Mouse (Mus musculus) thymus, postnatal 10 days (tissue): ENCODE data around the gene Ptprs.
A peak's percentile ranks its signal among the peaks of the same experiment; 100 is the strongest.

Experiments used
- DNase-seq, 2 experiments: peaks; one replicate each; pipeline ENCODE4 v3.0.0; 2021; ENCODE audit warnings: low spot score in 2 of 2

Ptprs gene

DNA sequence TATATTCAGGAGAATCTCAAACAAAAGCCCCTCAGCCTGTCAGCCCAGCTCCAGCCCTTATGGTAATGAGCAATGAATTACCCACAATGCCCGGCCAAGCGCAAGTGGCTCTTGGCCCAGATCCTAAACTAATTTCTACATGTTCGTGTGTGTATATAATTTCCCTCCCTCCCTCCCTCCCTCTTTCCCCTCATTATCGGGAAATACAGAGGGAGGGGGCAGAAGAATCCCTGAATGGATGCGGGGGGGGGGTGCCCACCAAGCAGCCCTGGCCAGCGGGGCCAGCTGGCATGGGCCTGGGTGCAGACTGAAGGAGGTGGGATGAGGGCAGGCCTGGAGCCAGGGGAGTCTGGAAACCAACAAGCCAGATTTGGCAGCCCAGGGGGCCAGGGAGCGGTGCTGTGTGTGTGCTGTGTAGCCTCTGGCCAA, 8.8 kb downstream of the Ptprs start:
- DNase-seq = no peak

DNA sequence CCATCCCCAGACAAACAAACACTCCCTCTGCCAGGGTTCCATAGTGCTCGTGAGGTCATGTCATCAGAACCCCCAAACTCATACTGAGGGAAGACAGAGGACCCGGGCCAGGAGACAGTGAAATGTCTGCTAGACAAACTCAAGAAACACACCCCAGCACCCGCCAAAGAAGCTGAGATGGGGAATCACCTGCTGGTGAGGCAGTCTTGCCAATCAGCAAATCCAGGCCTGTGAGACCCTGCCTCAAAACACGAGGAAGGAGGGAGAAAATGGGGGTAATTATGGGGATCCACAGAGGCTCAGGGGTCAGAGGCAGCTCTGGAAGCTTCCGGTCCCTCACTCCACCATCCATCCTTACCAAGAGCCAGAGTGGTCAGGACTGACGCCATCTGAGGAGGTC, 9.5 kb downstream of the Ptprs start:
- DNase-seq = no peak

GRCm38 (mm10) chr17:56464817-56465216, 11.5 kb downstream of the Ptprs start:
- no peak for DNase-seq

DNA sequence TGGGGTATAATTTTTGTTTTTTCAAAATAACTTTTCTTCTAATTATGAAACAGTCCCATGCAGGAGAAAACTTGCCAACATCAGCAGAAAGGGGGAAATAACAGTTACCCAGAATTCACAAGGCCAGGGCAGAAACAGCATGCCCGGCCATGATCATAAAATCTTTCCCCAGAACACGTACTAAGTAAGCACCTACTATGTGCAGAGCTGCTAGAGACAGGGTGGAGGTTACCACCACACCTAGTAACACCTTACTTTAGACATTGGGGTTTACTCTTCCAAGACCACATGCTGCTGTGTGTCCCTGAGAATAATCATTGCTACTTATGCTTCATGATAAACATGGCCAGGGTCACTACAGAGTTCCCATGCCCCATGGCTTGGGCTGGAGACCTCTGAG, 11.9 kb downstream of the Ptprs start:
- no peak for DNase-seq

- no peak for DNase-seq
These were observed 12.8 kb downstream of the Ptprs start for GRCm38 (mm10) chr17:56463500-56463899.

DNA sequence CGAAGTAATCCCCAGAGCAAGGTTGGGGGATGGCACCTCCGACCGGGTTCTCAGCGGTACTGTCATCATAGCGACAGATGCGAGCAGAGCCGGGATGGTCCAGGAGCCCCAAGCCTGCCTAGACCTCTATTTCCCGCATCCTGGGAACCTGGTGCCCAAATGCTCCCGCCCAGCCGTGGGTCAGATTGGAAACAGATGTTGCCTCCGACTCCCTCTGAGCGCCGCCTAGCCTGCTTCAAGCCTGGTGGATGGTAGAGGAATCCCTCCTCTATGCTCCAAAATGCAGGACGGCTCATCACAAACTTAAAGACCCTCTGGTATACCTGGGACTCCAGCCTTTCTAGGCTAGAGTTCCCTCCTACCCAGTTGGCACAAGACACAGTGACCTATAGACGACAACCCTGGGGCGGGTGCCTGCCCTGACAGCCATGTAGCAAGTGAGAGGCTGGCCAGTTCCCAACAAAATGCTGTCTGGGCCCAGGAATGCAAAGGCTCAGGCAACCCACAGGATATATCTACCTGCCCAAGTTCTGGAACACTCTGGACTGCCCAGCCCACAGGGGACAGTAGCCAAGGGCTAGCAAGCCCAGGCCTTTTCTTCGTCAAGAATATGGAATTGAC, 13.3 kb downstream of the Ptprs start:
- DNase-seq = no peak

DNA sequence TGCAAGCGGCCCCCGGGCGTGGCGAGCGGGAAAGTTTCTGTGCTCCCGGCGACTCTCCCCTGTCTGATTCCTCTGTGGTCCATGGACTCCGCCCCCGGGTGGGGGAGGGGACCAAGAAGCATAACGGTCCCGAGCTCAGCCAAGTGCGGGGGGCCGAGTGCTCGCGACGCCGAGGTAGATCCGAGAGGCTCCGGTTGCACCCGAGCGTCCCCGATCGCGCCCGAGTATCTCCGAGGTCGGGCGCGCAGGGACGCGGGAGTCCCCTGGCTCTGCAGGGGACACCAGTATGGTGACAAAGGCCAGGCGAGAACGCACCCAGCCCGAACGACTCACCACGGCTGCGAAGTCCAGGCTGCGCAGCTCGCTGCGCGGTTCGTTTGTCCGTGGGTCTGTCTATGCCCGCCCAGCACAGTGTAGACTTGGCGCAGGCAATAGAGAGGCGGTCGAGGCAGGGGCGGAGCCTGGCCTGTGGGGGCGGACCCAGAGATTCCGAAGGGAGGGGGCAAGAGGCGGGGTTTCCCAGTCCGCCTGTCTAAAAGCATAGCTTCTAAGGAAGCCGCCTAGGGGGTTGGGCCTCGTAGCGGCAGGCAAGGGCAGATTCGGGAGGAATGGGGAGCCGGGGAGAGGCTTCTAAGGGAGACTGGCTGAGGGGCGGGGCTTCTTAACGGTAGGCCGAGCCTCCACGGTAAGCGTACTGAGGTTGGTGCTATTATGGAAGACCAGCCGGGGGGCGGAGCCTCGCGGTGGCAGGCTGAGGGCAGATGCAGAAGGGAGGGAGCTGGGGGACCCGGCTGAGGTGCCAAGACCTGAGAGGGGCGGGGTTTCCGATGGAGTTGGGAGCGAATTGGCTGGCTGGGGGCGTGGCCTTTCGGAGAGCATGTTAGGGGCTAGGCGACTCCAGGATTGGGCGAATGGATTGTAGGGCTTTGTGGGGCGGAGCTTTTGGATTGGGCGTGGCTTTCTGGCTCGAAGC, 14.2 kb downstream of the Ptprs start:
- peak; percentile 95 to 96 for DNase-seq

- DNase-seq = no peak
These were observed 15.4 kb downstream of the Ptprs start for GRCm38 (mm10) chr17:56460876-56461275.

DNA sequence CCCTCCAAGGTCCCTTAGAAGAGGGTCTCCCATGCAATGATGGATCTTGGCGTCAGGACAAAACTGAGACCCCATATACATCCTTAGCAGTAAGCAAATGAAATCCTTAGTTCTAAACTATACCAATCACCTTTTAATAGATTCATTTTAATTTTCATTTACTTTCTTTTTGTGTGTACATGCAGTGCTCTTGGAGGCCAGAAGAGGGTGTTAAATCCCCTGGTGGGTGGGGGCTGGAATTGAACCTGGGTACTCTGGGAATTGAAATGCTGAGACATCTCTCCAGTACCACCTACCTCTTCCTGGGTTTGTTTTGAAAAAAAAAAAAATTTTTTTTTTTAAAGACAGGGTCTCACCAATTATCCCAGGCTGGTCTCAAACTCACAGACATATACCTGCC, 18.8 kb downstream of the Ptprs start:
- DNase-seq = no peak

GRCm38 (mm10) chr17:56456353-56456752, 19.9 kb downstream of the Ptprs start:
- no peak for DNase-seq

DNA sequence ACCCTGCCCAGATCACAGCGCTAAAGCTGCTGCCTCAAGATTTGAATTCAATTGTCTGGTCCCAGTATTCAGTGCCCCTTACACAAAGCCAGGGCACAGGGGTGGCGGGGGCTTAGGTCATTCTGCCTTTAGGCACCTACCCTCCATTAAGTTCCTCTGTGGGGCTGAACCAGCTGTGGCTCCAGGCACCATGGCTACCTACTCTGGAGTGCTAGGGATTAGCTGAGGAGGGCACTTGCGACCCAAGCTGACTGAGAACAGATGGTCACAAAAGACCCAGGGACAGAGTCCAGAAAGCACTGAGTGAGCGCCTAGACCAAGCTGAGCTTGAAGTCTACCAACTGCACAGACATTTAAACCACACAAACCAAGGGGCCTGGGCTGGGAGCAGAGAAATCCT, 22.6 kb downstream of the Ptprs start:
- DNase-seq = no peak

DNA sequence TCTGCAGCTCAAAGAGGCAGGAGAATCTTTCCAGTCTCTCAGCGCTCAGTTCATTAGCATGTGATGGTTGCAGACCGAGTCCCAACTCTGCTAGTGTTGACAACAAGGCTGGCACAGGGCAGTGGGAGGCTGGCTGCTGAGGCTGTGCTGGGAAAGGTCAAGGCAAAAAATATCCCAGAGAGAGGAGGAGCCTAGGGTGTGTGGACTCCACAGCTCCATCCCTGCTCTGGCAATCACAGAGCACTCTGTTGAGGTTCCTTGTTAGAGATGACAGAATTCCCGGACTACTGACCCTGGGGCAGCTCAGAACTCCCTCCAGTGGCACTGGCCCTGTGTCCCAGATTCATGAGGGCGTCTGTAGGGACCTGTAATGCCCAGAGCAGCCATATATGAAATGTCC, 23.0 kb downstream of the Ptprs start:
- no peak for DNase-seq

GRCm38 (mm10) chr17:56447716-56448115, 28.6 kb downstream of the Ptprs start:
- DNase-seq = no peak

- DNase-seq = peak; percentile 50 to 59
These were observed 30.9 kb downstream of the Ptprs start for GRCm38 (mm10) chr17:56445397-56445796.

- peak; percentile 45 for DNase-seq
These were observed 31.5 kb downstream of the Ptprs start for GRCm38 (mm10) chr17:56444771-56445170.

DNA sequence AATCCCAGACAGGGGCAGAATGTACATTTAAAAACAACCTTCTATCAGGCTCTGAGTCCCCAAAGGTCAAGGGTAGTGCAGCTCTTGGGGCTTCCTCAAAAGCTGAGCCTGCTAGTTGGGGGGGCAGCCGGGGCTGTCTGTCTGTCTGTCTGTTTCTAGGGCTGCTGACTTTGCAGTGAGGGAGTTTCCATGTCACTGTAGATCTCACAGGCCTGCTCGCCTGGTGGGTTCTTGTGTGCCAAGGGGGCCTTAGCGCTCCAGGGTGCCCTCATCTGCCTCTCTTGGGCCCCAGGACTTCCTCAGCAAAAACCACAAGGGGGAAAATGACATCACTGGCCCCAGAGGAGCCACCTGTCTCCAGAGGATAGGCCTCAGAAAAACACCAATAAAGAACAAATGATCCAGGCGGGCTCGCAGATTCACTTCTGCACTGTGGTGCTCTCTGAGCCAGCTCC, 32.9 kb downstream of the Ptprs start:
- DNase-seq = peak; percentile 67 to 73

GRCm38 (mm10) chr17:56442316-56442715, 34.0 kb downstream of the Ptprs start:
- DNase-seq = no peak

DNA sequence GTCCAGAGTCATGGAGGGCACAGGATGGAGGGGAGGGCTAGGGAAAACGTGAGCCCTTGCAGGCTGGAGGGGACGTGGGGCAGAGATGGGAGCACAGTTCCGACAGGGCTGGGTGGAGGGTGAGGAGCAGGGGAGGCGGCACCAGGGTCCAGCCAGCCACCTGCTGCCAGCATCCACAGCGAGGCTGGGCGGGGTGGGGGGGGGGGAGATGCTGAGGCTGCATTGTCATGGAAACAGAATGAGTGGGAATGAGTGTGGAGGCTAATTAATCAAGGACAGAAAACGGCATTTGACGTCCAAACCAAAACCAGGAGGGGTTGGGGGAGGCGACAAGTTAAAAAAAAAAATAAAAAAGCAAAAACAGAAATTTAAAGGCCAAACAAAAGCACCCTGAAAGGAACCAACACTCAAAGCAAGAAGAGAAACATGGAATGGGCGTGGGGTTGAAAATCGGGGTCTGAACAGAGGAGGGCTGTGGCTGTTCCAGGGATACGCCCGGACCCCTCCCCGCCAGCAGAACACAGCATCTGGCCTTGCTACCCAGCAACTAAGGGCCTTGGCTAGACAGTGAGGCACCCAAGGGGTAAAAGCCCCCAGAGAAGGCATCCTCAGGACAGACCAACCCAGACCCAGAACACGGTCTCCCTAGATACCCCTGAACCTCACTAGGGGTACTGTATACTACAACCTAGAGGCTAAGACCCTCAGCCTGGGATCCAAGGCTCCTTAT, 36.4 kb downstream of the Ptprs start:
- no peak for DNase-seq

DNA sequence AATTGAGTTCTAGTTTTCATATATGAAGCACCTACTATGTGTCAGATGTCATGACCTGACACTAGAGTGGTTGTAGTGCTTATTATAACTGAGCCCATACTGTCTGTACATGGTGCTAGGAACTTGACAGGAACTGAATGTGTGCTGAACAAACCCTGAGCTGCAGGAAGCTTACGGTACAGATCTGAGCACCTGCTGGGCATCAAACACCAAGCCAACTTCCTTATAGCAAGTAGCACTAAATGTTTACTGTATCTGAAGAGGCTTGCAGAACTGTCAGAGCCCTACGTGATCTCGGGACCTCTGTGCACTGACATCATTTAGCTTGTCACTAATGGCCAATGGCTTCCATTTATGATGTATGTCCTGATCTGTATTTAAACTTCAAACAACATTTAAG, 44.7 kb downstream of the Ptprs start:
- peak; percentile 40 to 47 for DNase-seq

DNA sequence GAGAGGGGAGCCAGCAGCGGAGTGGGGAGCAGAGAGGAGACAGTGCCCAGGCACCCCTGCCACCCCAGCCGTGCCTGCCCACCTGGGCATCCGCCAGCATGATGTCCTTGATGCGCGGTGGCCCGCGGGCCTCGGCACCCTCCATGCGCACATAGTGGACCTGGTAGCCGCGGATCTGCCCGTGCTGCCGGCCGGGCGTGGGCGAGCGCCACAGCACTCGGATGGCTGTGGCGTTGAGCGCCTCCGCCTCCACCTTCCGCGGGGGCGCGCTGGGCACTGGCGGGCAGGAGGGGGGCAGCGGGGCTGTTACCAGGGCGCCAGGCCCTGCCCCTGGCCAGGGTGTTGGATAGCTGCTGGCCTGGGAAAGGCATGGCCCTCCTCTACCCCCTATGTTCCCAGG, 48.4 kb downstream of the Ptprs start:
- no peak for DNase-seq

DNA sequence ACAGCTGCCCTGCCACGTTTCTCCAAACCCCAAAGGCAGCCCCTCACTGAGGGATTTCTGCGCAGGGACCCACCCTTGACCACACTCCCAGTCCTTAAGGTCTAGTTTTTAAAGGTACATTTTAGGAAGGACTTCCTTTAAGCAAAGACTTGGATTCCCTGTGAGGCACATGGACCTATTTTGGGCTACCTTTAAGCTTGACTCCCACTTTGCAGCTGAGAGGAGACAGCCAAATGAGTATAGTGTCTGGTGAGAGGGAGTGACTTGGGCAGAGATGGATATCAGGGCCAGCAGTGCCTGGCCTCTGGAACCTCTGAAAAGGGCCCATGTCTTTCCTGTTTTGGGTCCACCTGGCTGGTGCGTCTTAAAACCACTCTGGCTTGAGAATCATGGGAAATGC, 50.3 kb downstream of the Ptprs start:
- DNase-seq = no peak

GRCm38 (mm10) chr17:56425584-56425914, 50.7 kb downstream of the Ptprs start:
- DNase-seq = peak; percentile 73 to 95
